Mouse (Mus musculus) bone marrow, adult 2 months (tissue): ENCODE data around the gene Smarce1. TPM values are rescaled to one million over a fixed set of nuclear protein-coding genes. Genes with fewer than 3 reads are reported as not detected.
A peak's percentile ranks its signal among the peaks of the same experiment; 100 is the strongest.

Experiments used
- H3K27ac ChIP-seq: fragments of 200-500 bp; 2 replicates; pipeline ENCODE4 v1.5.1; 2012; ENCODE audit warnings: low read depth, mild to moderate bottlenecking, control low read depth, inconsistent platforms, low read length; ENCODE audit not compliant: control insufficient read depth, poor library complexity, insufficient read depth
- H3K4me1 ChIP-seq: fragments of 200-500 bp; 2 replicates; pipeline ENCODE4 v1.6.1; 2011; ENCODE audit warnings: low read length; ENCODE audit not compliant: control insufficient read depth, insufficient read depth
- H3K4me3 ChIP-seq: fragments of 200-500 bp; replicated peaks from 2 replicates; pipeline ENCODE3; 2011; ENCODE audit warnings: mild to moderate bottlenecking, low read depth, low read length, control low read depth; ENCODE audit not compliant: control insufficient read depth
- CTCF ChIP-seq: fragments of 200-500 bp; IDR thresholded peaks from 2 replicates; pipeline ENCODE4 v1.5.1; 2011; ENCODE audit warnings: low read length, control low read depth; ENCODE audit not compliant: control insufficient read depth, insufficient read depth
- POLR2A ChIP-seq: fragments of 200-500 bp; IDR thresholded peaks from 2 replicates; pipeline ENCODE4 v1.6.1; 2011; ENCODE audit warnings: low read depth, mild to moderate bottlenecking, control low read depth, low read length, borderline replicate concordance; ENCODE audit not compliant: control insufficient read depth
- WGBS: fragments of 180-500 bp; shearing (Covaris S2); methylation state at CpG from one replicate; pipeline ENCODE4 v1.1.7; 2018; 5-methylcytosine and 5-hydroxymethylcytosine counted together
- polyA plus RNA-seq: library from polyadenylated mRNA; stranded (reverse); fragments of >200 nt; gene quantifications from 2 replicates; pipeline ENCODE4 v1.2.4, GENCODE M21; 2011; ENCODE audit warnings: low replicate concordance; ENCODE audit not compliant: missing spikeins, insufficient read depth, insufficient read length

The Smarce1 gene
- polyA plus RNA-seq, 1 experiment = 201 TPM

DNA sequence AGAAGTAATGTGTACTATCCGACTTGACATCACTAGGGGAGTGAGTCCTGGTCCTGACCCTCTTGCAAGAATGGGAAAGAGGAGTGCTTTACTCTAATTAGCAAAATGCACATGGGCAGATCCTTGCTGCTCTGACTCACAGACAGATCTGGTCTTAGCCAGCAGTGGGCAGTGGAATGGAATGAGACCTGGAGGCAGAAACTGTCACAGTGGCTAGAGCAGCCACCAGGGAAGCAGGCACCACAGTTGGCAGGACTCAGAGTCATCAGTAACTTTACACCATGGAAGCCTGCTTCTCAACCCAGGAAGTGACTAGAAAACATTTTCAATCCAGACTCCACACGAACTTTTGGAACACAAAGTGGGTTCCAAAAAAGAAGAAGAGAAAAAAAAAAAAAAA lies 9.0 kb downstream of the Smarce1 start:
- TF ChIP-seq POLR2A (no peak), CTCF (no peak)
- H3K27ac ChIP-seq = no peak overlapping the region
- WGBS = 76% methylated on average over 2 of the region's 2 CpGs
- no peaks in the 10 kb centered on the region for H3K4me1 ChIP-seq
- no peak overlapping the region for H3K4me3 ChIP-seq

DNA sequence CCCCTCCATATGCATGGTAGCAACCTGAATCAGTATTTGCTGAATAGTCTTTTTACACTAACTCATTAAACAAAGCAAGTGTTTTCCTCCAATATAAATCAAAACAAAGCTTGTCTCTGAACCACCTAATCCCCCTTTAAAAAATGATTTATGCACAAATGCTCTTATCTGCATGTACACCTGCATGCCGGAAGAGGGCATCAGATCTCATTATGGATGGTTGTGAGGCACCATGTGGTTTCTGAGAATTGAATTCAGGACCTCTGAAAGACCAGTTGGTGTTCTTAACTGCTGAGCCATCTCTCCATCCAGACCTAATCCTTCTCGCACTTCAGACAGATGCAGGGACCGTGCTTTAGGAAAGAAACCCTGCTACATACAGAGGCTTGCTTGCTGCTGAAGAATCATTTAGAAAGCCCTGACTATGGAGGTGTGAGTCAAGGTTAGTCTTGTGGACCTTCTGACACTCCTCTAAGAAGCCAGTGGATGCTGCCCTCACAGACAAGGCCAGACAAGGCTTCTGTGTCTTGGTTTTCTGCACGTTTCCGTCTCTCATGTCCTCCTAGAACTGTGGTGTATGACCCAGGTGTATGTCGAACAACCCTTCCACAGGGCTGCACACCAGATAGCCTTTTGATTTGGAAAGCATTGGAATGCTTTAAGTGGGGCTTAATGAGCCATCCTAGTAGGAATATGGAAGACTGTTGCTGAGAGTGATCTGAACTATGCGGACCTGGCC lies 13.4 kb downstream of the Smarce1 start:
- Histone ChIP-seq H3K27ac (no peak overlapping the region), H3K4me3 (no peak overlapping the region), H3K4me1 (no peaks in the 10 kb centered on the region; the same call in 1 of the 2 replicates)
- 94% methylated on average over 7 of the region's 7 CpGs for WGBS
- no peak for TF ChIP-seq POLR2A
- TF ChIP-seq CTCF = no peak

DNA sequence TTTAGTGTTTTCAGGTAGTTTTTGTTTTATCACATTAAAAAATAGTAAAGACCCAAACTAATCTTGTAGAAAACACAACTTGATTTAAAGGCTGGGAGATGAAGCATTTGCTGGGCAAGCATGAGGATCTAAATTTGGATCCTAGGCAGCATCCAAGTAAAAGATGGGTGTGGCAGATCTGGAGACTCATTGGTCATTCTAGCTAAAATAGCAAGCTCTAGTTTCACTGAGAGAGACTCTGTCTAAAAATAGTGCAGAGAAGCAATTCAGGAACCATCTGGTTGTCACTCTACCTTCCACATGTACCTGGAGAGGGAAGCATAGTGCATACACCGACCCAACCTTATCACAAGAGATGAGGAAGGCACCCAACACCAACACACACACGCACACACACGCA lies 14.6 kb downstream of the Smarce1 start:
- Histone ChIP-seq H3K27ac (no peak overlapping the region), H3K4me3 (no peak overlapping the region), H3K4me1 (no peaks in the 10 kb centered on the region; the same call in 1 of the 2 replicates)
- 95% methylated on average over 3 of the region's 3 CpGs for WGBS
- TF ChIP-seq CTCF (no peak), POLR2A (no peak)

DNA sequence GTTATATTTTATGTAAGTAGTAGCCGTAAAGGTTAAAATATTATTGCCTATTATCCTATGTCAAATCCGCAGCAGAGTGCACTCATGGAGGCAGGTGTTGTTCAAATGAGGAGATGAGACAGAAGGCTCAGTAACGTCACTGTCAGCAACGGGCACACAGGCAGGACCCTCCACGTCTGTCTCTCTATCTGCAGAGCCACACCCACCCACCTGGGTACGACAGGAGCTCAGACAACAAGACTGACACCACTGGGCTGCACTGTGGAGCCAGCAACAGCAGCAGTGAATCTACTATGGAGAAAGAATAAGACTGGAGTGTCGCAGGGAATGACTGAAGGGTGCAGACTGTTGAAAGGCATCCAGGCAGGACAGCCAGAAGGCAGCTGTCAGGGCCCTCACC lies 18.1 kb downstream of the Smarce1 start:
- Histone ChIP-seq H3K27ac (no peak overlapping the region), H3K4me3 (no peak overlapping the region), H3K4me1 (no peaks in the 10 kb centered on the region; the same call in 1 of the 2 replicates)
- WGBS = 85% methylated on average over 7 of the region's 7 CpGs
- TF ChIP-seq POLR2A (no peak), CTCF (no peak)

DNA sequence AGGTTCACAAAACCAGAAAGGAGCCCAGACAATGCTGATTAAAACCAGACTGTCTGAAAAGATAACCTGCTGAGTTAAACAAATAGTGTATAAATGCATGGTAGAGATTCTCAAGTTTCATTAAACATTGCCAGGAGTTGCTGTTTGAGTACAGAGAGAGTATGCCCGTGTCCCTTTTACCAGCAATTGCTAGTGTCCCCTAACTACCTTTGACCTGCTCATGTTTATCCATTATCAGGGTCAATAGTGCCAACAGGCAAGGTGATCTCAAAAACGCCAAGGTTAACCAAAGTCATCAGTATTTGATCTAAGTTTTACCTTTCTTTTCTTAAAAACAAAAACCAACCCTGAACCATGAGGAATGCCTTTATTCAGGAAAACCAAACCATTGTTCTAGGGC lies 18.9 kb downstream of the Smarce1 start:
- Histone ChIP-seq H3K4me3 (no peak overlapping the region), H3K27ac (no peak overlapping the region), H3K4me1 (no peaks in the 10 kb centered on the region; the same call in 1 of the 2 replicates)
- TF ChIP-seq POLR2A (no peak), CTCF (no peak)
- WGBS = 77% methylated on average over 2 of the region's 2 CpGs

DNA sequence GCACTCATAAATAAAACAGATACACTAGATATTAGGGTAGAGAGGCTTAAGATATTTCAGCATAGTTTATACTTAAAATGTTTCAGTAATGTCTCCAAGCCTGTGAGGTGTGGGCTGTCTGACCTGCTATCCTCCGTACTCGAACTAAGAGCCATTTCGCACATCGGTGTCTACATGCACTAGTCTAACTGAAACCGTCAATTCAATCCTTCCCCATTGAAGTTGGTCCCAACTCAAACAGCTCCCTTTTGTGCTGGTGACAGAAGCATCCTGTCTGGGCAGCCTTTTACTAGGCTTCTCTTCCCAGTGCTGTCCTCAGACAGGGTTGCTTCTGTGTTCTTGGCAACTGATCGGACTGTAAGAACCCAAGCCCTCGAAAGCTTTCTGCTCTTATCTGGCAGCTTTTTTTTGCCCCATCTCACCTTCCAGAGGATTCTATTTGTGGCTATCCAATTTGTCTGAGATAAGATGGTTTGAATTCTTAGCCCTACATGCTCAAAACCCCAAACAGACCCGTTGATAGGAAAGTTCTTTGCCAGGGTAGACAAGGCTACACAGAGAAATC lies 22.6 kb downstream of the Smarce1 start:
- TF ChIP-seq POLR2A = no peak
- TF ChIP-seq CTCF = no peak
- H3K4me3 ChIP-seq = no peak overlapping the region
- H3K27ac ChIP-seq = no peak overlapping the region
- no peaks in the 10 kb centered on the region for H3K4me1 ChIP-seq
- 82% methylated on average over 8 of the region's 8 CpGs for WGBS

DNA sequence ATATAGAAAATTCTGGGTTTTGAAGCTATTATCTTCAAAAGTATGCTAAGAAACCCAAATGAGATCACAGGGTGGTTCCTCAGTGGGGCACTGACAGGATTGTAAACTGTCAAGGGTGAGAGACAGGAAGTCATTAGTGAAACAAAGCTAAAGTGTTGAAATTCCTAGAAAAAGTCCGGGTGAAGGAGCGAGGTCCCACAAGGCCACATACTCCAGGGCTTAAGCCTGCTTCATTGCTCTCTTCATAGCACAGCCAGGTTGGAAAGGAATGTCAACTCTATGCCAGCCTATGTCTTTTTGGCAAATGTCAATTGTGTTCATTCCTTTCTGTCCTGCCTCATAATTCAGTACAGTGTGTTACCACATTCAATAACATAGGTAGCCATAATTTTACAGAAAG lies 23.4 kb downstream of the Smarce1 start:
- Histone ChIP-seq H3K4me1 (no peaks in the 10 kb centered on the region), H3K27ac (no peak overlapping the region), H3K4me3 (no peak overlapping the region)
- no peak for TF ChIP-seq CTCF
- no peak for TF ChIP-seq POLR2A
- 33% methylated on average over 2 of the region's 2 CpGs for WGBS

DNA sequence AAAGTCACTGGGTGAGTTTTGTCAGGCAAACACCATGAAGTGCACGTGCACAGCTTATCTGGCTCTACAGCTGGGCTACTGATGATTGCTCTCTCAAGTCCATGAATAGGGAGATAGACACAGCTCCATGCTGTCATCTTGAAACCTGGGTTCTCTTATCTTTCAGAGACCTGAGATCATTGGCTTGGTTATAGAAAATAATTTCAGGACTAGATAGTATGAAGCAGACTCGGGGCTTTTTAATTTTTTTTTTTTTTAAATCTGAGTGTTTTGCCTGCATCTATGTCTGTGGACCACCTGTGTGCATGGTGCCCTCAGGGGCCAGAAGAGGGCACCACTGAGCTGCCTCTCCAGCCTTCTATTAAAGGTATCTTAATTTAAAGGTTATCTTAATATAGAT lies 23.9 kb downstream of the Smarce1 start:
- Histone ChIP-seq H3K4me1 (no peaks in the 10 kb centered on the region), H3K27ac (no peak overlapping the region), H3K4me3 (no peak overlapping the region)
- 24% methylated on average over 2 of the region's 2 CpGs for WGBS
- TF ChIP-seq POLR2A = no peak
- peak; percentile 62 for TF ChIP-seq CTCF

DNA sequence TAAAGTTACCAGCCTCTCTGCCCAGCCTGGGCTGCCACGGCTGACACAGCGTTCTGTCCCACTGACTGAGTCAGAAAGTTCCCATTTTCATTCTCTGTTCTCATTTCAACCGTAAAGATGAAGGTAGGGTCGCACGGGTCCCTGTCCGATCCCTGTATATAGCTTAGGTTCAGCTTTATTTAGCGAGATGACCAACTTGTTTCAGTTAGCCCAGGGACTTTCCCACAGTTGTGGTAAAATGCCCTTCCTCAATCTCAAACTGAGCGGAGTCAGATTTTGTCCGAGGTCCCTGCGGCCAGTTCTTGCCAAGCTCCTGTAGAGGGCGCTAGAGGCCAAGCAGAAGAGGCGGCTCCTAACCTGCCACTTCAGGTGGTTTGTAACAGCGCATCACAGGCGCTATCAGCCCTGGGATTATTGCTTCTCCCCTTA lies 41.6 kb downstream of the Smarce1 start:
- no peak overlapping the region for H3K27ac ChIP-seq
- no peak overlapping the region for H3K4me3 ChIP-seq
- H3K4me1 ChIP-seq = no peaks in the 10 kb centered on the region; the same call in 1 of the 2 replicates
- 1% methylated on average over 14 of the region's 14 CpGs for WGBS
- TF ChIP-seq POLR2A (no peak), CTCF (peak; percentile 85)
